22 mouse cellular contexts compared by ENCODE assay signal in the genomic region with DNA sequence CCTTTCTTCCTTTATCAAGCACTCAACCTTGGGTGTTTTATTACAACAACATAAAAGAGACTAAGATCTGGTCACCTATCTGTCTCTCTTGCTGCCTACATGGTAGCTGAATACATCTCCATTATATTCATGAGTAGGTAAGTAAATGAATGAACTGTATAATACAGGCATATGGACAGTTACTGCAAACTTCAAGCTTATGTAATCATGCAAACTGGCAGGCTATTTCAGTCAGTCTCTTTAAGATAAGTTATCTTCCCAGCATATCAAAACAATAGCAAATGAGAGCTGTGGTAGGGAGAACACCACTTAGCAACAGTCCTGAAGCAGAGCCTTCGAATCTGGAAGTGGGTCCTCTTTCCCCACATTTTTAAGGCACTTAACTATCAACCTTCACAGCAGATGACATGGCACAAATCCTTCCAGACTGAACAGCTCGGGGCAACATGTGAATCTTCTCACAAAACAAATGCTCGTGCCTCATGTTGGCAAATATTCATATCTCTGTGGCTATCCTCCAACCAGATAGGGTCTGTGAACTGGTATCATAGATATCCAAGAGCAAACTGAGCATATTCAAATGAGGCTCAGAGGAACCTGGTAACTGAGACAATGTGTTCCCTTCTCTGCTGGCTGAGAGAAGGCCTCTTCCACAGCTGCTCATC. TPM values are rescaled to one million over a fixed set of nuclear protein-coding genes. Genes with fewer than 3 reads are reported as not detected.
DNase-seq lines count a peak whose midpoint lies in the region; TF ChIP-seq lines count a peak whose summit lies in the region.
"Had no signal": no experiment of that assay in that cellular context is flagged by ENCODE, and none has a peak within 500 bp of the region (broad histone marks: within the 10 kb centered on the region; RNA-seq: fewer than 3 reads in every experiment).

No protein-coding gene starts in this region.

- no peak for TF ChIP-seq CTCF in layer of hippocampus, adult 2 months (conservative IDR thresholded peaks at IDR 0.05)
- no peak for TF ChIP-seq CTCF in gastrocnemius, adult 2 months (IDR thresholded peaks at IDR 0.05)

- intact Hi-C loops in gastrocnemius, adult 2 months (cut with DNase I) = no loop called here

- H3K27ac ChIP-seq in layer of hippocampus, adult 2 months = peak overlapping the region; percentile 81
- H3K27ac ChIP-seq in gastrocnemius, adult 2 months = no peak overlapping the region
- H3K27ac ChIP-seq: forebrain, embryonic 12.5 days; heart, embryonic 10.5 days; hindbrain, embryonic 10.5 days; hindbrain, postnatal 0 days; limb, embryonic 10.5 days; midbrain, embryonic 13.5 days; neural tube, embryonic 12.5 days had no signal

- H3K4me3 ChIP-seq in layer of hippocampus, adult 2 months = no peak overlapping the region
- no peak overlapping the region for H3K4me3 ChIP-seq in gastrocnemius, adult 2 months
- H3K4me3 ChIP-seq: forebrain, embryonic 12.5 days; heart, embryonic 10.5 days; hindbrain, embryonic 10.5 days; limb, embryonic 10.5 days; midbrain, embryonic 13.5 days; neural tube, embryonic 12.5 days had no signal

- peak; percentile 41 for DNase-seq in cerebellum, adult 9-10 months
- DNase-seq in cerebellum, adult 9-11 months = no peak
- peak in 1 of 2 experiments; percentile 26 for DNase-seq in layer of hippocampus, adult 2 months (ENCODE audit: low spot score in 2 of 2)
- DNase-seq in layer of hippocampus, postnatal 10 days (ENCODE audit: low spot score in 2 of 2) = no peak
- DNase-seq in 416B (ENCODE audit: low read depth) = peak; percentile 35
- DNase-seq in layer of hippocampus, adult 9-11 months = peak; percentile 54
- no peak for DNase-seq in gastrocnemius, adult 2 months
- DNase-seq in gastrocnemius, postnatal 10 days = no peak
- DNase-seq: adrenal gland, postnatal 14 days; gastrocnemius, postnatal 36 days; kidney, postnatal 10 days; liver, postnatal 0 days; right cerebral cortex, adult 18-20 months; spleen, adult 18-20 months; thymus, postnatal 4 days had no signal

RNA-seq across cellular contexts. Expression of gene Carmil1, which starts 42.0 kb away (rescaled TPM):
- 10 to 100 TPM; 37.0 to 47.9 TPM for total RNA-seq in layer of hippocampus, adult 2 months (2021)
- total RNA-seq in layer of hippocampus, postnatal 10 days (2021) = 10 to 100 TPM; 41.0 to 44.3 TPM
- 1 to 10 TPM; 2.3 to 2.8 TPM for total RNA-seq in gastrocnemius, adult 2 months (2021)
- 1 to 10 TPM; 4.5 to 7.9 TPM for total RNA-seq in gastrocnemius, postnatal 10 days (2021)

Comparison
In these comparisons a context has a peak if more than half of its experiments do, and no peak if none do; other contexts are left out.
1. DNase-seq: peak in cerebellum, adult 9-10 months (single experiment), 416B (single experiment) and layer of hippocampus, adult 9-11 months (single experiment); none in cerebellum, adult 9-11 months (single experiment), layer of hippocampus, postnatal 10 days (0 of 2), gastrocnemius, adult 2 months (single experiment) and gastrocnemius, postnatal 10 days (single experiment).
2. RNA of gene Carmil1, which starts 42.0 kb away (total RNA-seq): 37.0 to 47.9 TPM in layer of hippocampus, adult 2 months and 41.0 to 44.3 TPM in layer of hippocampus, postnatal 10 days; 4.5 to 7.9 TPM in gastrocnemius, postnatal 10 days and 2.3 to 2.8 TPM in gastrocnemius, adult 2 months; every median in the first group is over 4 times any median in the second.